Mouse (Mus musculus): ENCODE results near the gene Phkg2. TPM values are rescaled to one million over a fixed set of nuclear protein-coding genes. Genes with fewer than 3 reads are reported as not detected.
"Not testable (repeated sequence)": the region's sequence is repeated elsewhere in the genome, so short reads cannot be mapped to it uniquely, and the experiment has no call there.

Phkg2 gene
- polyA plus RNA-seq, 1 experiment from 2014 or later, result 37.1 TPM

GRCm38 (mm10) chr7:127607150-127607549 is 34.0 kb downstream of the Phkg2 start:
- H3K4me3 ChIP-seq (replicated peaks), result no peak overlapping the region
- peaks cover 61% of the 10 kb centered on the region for H3K36me3 ChIP-seq
- H3K27me3 ChIP-seq (replicated peaks), result no peaks in the 10 kb centered on the region
- no peak overlapping the region for H3K9ac ChIP-seq
- ATAC-seq (ENCODE audit: insufficient read depth, low FRiP score, low read depth), result no peak
- H3K27ac ChIP-seq, result no peak overlapping the region
- 74% methylated on average over 6 of the region's 6 CpGs for WGBS
- H3K9me3 ChIP-seq, result no peaks in the 10 kb centered on the region
- no peaks in the 10 kb centered on the region for H3K4me1 ChIP-seq
- no peak overlapping the region for H3K4me2 ChIP-seq

- Histone ChIP-seq H3K9ac (no peak overlapping the region), H3K4me2 (no peak overlapping the region), H3K4me1 (peaks cover 7% of the 10 kb centered on the region), H3K36me3 (peaks cover 51% of the 10 kb centered on the region), H3K9me3 (no peaks in the 10 kb centered on the region), H3K27ac (no peak overlapping the region), H3K27me3 (replicated peaks) (no peaks in the 10 kb centered on the region), H3K4me3 (replicated peaks) (no peak overlapping the region)
- ATAC-seq (ENCODE audit: insufficient read depth, low FRiP score, low read depth), result no peak
- WGBS, result 97% methylated on average over 29 of the region's 29 CpGs
These were observed 37.9 kb downstream of the Phkg2 start for GRCm38 (mm10) chr7:127611011-127611410.

GRCm38 (mm10) chr7:127611561-127611960 is 38.4 kb downstream of the Phkg2 start:
- no peaks in the 10 kb centered on the region for H3K9me3 ChIP-seq
- no peak overlapping the region for H3K4me2 ChIP-seq
- H3K27me3 ChIP-seq (replicated peaks), result no peaks in the 10 kb centered on the region
- H3K36me3 ChIP-seq, result peaks cover 48% of the 10 kb centered on the region
- 97% methylated on average over 26 of the region's 26 CpGs for WGBS
- ATAC-seq (ENCODE audit: insufficient read depth, low FRiP score, low read depth), result no peak
- peaks cover 9% of the 10 kb centered on the region for H3K4me1 ChIP-seq
- H3K9ac ChIP-seq, result no peak overlapping the region
- H3K27ac ChIP-seq, result no peak overlapping the region
- no peak overlapping the region for H3K4me3 ChIP-seq (replicated peaks)

- WGBS, result 80% methylated on average over 8 of the region's 8 CpGs
- H3K9ac ChIP-seq, result no peak overlapping the region
- H3K4me2 ChIP-seq, result 0 out of 2 replicates have a peak overlapping the region, but pooled peaks have one; percentile 59
- no peaks in the 10 kb centered on the region for H3K9me3 ChIP-seq
- peaks cover 36% of the 10 kb centered on the region for H3K36me3 ChIP-seq
- H3K27ac ChIP-seq, result no peak overlapping the region
- H3K4me1 ChIP-seq, result peaks cover 9% of the 10 kb centered on the region
- H3K4me3 ChIP-seq (replicated peaks), result peak overlapping the region; percentile 64; the same call in 1 of the 2 replicates
- no peak for ATAC-seq (ENCODE audit: insufficient read depth, low FRiP score, low read depth)
- H3K27me3 ChIP-seq (replicated peaks), result no peaks in the 10 kb centered on the region
These were observed 40.4 kb downstream of the Phkg2 start for GRCm38 (mm10) chr7:127613501-127613900.

GRCm38 (mm10) chr7:127614091-127614490 is 41.0 kb downstream of the Phkg2 start:
- WGBS, result 23% methylated on average over 8 of the region's 8 CpGs

GRCm38 (mm10) chr7:127614511-127614890 is 41.4 kb downstream of the Phkg2 start:
- peak overlapping the region; percentile 76 for H3K9ac ChIP-seq
- no peaks in the 10 kb centered on the region for H3K9me3 ChIP-seq
- H3K27me3 ChIP-seq (replicated peaks), result no peaks in the 10 kb centered on the region
- WGBS, result under 1% methylated on average over 41 of the region's 44 CpGs
- peak overlapping the region; percentile 59 for H3K4me2 ChIP-seq
- ATAC-seq (ENCODE audit: insufficient read depth, low FRiP score, low read depth), result peak; percentile 61
- H3K4me1 ChIP-seq, result peaks cover 9% of the 10 kb centered on the region
- peak overlapping the region; percentile 62 for H3K27ac ChIP-seq
- H3K36me3 ChIP-seq, result peaks cover 31% of the 10 kb centered on the region
- H3K4me3 ChIP-seq (replicated peaks), result peak overlapping the region; percentile 64

More at GRCm38 (mm10) chr7:127614091-127614490, 41.0 kb downstream of the Phkg2 start:
- H3K36me3 ChIP-seq, result peaks cover 31% of the 10 kb centered on the region
- peak overlapping the region; percentile 64 for H3K4me3 ChIP-seq (replicated peaks)
- H3K4me1 ChIP-seq, result peaks cover 9% of the 10 kb centered on the region
- H3K27ac ChIP-seq, result no peak overlapping the region
- no peaks in the 10 kb centered on the region for H3K9me3 ChIP-seq
- peak overlapping the region; percentile 59 for H3K4me2 ChIP-seq
- H3K27me3 ChIP-seq (replicated peaks), result no peaks in the 10 kb centered on the region
- no peak for ATAC-seq (ENCODE audit: insufficient read depth, low FRiP score, low read depth)
- H3K9ac ChIP-seq, result peak overlapping the region; percentile 76

- peak within 1 kb of the TSS; percentile 64 for H3K4me3 ChIP-seq (replicated peaks)
- no peaks in the 10 kb centered on the region for H3K27me3 ChIP-seq (replicated peaks)
- peak; percentile 74 for ATAC-seq (ENCODE audit: insufficient read depth, low FRiP score, low read depth)
- H3K4me2 ChIP-seq, result peak within 1 kb of the TSS; percentile 59
- H3K4me1 ChIP-seq, result peaks cover 9% of the 10 kb centered on the region
- peaks cover 27% of the 10 kb centered on the region for H3K36me3 ChIP-seq
- WGBS, result under 1% methylated on average over 37 of the region's 50 CpGs
- peak within 1 kb of the TSS; percentile 62 for H3K27ac ChIP-seq
- peak within 1 kb of the TSS; percentile 76 for H3K9ac ChIP-seq
- H3K9me3 ChIP-seq, result no peaks in the 10 kb centered on the region
These were observed 42.0 kb downstream of the Phkg2 start, which contains the start of gene Zfp629 for GRCm38 (mm10) chr7:127614891-127615843. Gene Zfp629, minus strand, starts transcription at chr7:127615797.

GRCm38 (mm10) chr7:127616336-127616735 is 43.2 kb downstream of the Phkg2 start:
- no peak overlapping the region for H3K4me3 ChIP-seq (replicated peaks)
- peaks cover 9% of the 10 kb centered on the region for H3K4me1 ChIP-seq
- peaks cover 15% of the 10 kb centered on the region for H3K36me3 ChIP-seq
- ATAC-seq (ENCODE audit: insufficient read depth, low FRiP score, low read depth), result no peak
- H3K27ac ChIP-seq, result no peak overlapping the region
- H3K9ac ChIP-seq, result no peak overlapping the region
- H3K9me3 ChIP-seq, result no peaks in the 10 kb centered on the region
- no peak overlapping the region for H3K4me2 ChIP-seq
- no peaks in the 10 kb centered on the region for H3K27me3 ChIP-seq (replicated peaks)
- 69% methylated on average over 1 of the region's 1 CpGs for WGBS

GRCm38 (mm10) chr7:127616881-127617280 is 43.7 kb downstream of the Phkg2 start:
- peaks cover 9% of the 10 kb centered on the region for H3K4me1 ChIP-seq
- H3K27me3 ChIP-seq (replicated peaks), result no peaks in the 10 kb centered on the region
- H3K4me2 ChIP-seq, result no peak overlapping the region
- no peak overlapping the region for H3K4me3 ChIP-seq (replicated peaks)
- H3K9me3 ChIP-seq, result no peaks in the 10 kb centered on the region
- peaks cover 10% of the 10 kb centered on the region for H3K36me3 ChIP-seq
- H3K9ac ChIP-seq, result no peak overlapping the region
- 58% methylated on average over 1 of the region's 1 CpGs for WGBS
- no peak overlapping the region for H3K27ac ChIP-seq
- no peak for ATAC-seq (ENCODE audit: insufficient read depth, low FRiP score, low read depth)

GRCm38 (mm10) chr7:127617962-127618361 is 44.8 kb downstream of the Phkg2 start:
- 62% methylated on average over 2 of the region's 2 CpGs for WGBS
- no peaks in the 10 kb centered on the region for H3K36me3 ChIP-seq
- no peaks in the 10 kb centered on the region for H3K27me3 ChIP-seq (replicated peaks)
- no peak overlapping the region for H3K4me3 ChIP-seq (replicated peaks)
- ATAC-seq (ENCODE audit: insufficient read depth, low FRiP score, low read depth), result no peak
- no peak overlapping the region for H3K4me2 ChIP-seq
- peaks cover 9% of the 10 kb centered on the region for H3K4me1 ChIP-seq
- no peak overlapping the region for H3K9ac ChIP-seq
- no peaks in the 10 kb centered on the region for H3K9me3 ChIP-seq
- no peak overlapping the region for H3K27ac ChIP-seq

GRCm38 (mm10) chr7:127618402-127618801 is 45.3 kb downstream of the Phkg2 start:
- not testable (repeated sequence) for H3K36me3 ChIP-seq; H3K27ac ChIP-seq; H3K4me1 ChIP-seq; H3K27me3 ChIP-seq (replicated peaks); H3K9me3 ChIP-seq; ATAC-seq (ENCODE audit: insufficient read depth, low FRiP score, low read depth); H3K9ac ChIP-seq; H3K4me3 ChIP-seq (replicated peaks); H3K4me2 ChIP-seq
- WGBS, result 93% methylated on average over 7 of the region's 8 CpGs

- Histone ChIP-seq H3K4me3 (replicated peaks) (no peak overlapping the region), H3K9ac (no peak overlapping the region), H3K4me2 (no peak overlapping the region), H3K27ac (no peak overlapping the region), H3K9me3 (no peaks in the 10 kb centered on the region), H3K4me1 (no peaks in the 10 kb centered on the region), H3K27me3 (replicated peaks) (no peaks in the 10 kb centered on the region), H3K36me3 (no peaks in the 10 kb centered on the region)
- no peak for ATAC-seq (ENCODE audit: insufficient read depth, low FRiP score, low read depth)
- WGBS, result 94% methylated on average over 7 of the region's 7 CpGs
These were observed 52.9 kb downstream of the Phkg2 start for GRCm38 (mm10) chr7:127626039-127626438.
